Mouse (Mus musculus) liver, embryonic 15.5 days (tissue): ENCODE measurements around the gene Vmn2r-ps130. TPM values are rescaled to one million over a fixed set of nuclear protein-coding genes. Genes with fewer than 3 reads are reported as not detected.
"Not testable (repeated sequence)": the region's sequence is repeated elsewhere in the genome, so short reads cannot be mapped to it uniquely, and the experiment has no call there.

Experiments used
- ATAC-seq: fragments of 200-750 bp; cut with Nextera tagmentation; 2 replicates; pipeline ENCODE4 v1.8.0; 2017; ENCODE audit warnings: moderate number of reproducible peaks, mild to moderate bottlenecking, moderate library complexity; ENCODE audit not compliant: insufficient read depth
- H3K27ac ChIP-seq: fragments of 300-500 bp; sonication (generic); replicated peaks from 2 replicates; pipeline ENCODE4 v1.5.1; 2015; ENCODE audit warnings: mild to moderate bottlenecking, inconsistent platforms
- H3K27me3 ChIP-seq: fragments of 300-500 bp; sonication (generic); 2 replicates; pipeline ENCODE4 v1.6.1; 2015; ENCODE audit warnings: mild to moderate bottlenecking, inconsistent platforms
- H3K36me3 ChIP-seq: fragments of 300-500 bp; sonication (generic); replicated peaks from 2 replicates; pipeline ENCODE4 v1.6.1; 2015; ENCODE audit warnings: moderate library complexity, mild to moderate bottlenecking, inconsistent platforms
- H3K4me1 ChIP-seq: fragments of 300-500 bp; sonication (generic); replicated peaks from 2 replicates; pipeline ENCODE4 v1.6.1; 2015; ENCODE audit warnings: inconsistent platforms
- H3K4me2 ChIP-seq: fragments of 300-500 bp; sonication (generic); 2 replicates; pipeline ENCODE4 v1.6.1; 2015; ENCODE audit warnings: moderate library complexity, mild to moderate bottlenecking, inconsistent platforms
- H3K4me3 ChIP-seq: fragments of 300-500 bp; sonication (generic); replicated peaks from 2 replicates; pipeline ENCODE4 v1.5.1; 2015; ENCODE audit warnings: mild to moderate bottlenecking, inconsistent platforms
- H3K9ac ChIP-seq: fragments of 300-500 bp; sonication (generic); 2 replicates; pipeline ENCODE4 v1.6.1; 2015; ENCODE audit warnings: moderate library complexity, mild to moderate bottlenecking, inconsistent platforms
- H3K9me3 ChIP-seq: fragments of 300-500 bp; sonication (generic); replicated peaks from 2 replicates; pipeline ENCODE4 v1.6.1; 2016; ENCODE audit warnings: inconsistent platforms
- WGBS: fragments of 180-500 bp; shearing (Covaris S2); methylation state at CpG from one replicate; pipeline ENCODE4 v1.1.7; 2015; ENCODE audit warnings: mixed read lengths; ENCODE audit not compliant: insufficient replicate concordance; 5-methylcytosine and 5-hydroxymethylcytosine counted together
- polyA plus RNA-seq: library from polyadenylated mRNA; unstranded; fragments of >200 nt; fragmentation: Nextera tagmentation; extraction: Ambion mirVana; gene quantifications from 2 replicates; pipeline ENCODE4 v1.2.1, GENCODE M21; 2015

Vmn2r-ps130 gene
- not detected in 2 replicates for polyA plus RNA-seq

DNA sequence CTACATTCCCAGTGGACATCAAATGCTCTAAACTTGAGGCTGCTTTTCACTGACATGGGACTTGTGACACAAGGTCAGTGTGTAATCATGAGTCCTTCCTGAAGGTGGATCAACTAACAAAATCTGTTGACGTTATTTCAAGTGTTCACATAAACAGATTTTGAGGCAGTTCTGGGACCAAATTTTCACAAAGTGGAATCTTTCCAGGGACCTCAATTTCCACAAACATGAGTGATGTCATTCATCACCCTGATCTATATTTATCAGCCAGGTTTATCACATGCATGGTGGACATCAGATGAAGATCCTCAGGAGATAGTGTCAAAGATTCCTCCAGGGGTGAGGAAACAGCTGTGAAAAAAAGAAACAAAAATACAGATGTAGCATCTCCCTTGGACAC lies at the start of gene Vmn2r-ps130:
Vmn2r-ps130 (plus strand) TSS at position 301 of the 400 bp plus-strand sequence.
- H3K27ac ChIP-seq, ATAC-seq, H3K9me3 ChIP-seq, H3K4me2 ChIP-seq, H3K4me3 ChIP-seq, H3K27me3 ChIP-seq, H3K9ac ChIP-seq, H3K4me1 ChIP-seq, H3K36me3 ChIP-seq: not testable (repeated sequence)
- 43% methylated on average over 1 of the region's 1 CpGs for WGBS

Other genes with a start within 250 kb of the Vmn2r-ps130 start
- gene Zfp945, start 194.0 kb upstream of the Vmn2r-ps130 start, polyA plus RNA-seq: 1.8 and 2.0 TPM in 2 replicates
- gene Vmn2r113, start 118.2 kb upstream of the Vmn2r-ps130 start, polyA plus RNA-seq: not detected in 2 replicates
- gene Zfp40, start 132.1 kb downstream of the Vmn2r-ps130 start, polyA plus RNA-seq: 1.0 and 1.2 TPM in 2 replicates